Mouse (Mus musculus) inflammation-experienced regulatory T-cells, adult 6 months (primary cell): Measurements from ENCODE around the gene Ulk3. TPM values are rescaled to one million over a fixed set of nuclear protein-coding genes. Genes with fewer than 3 reads are reported as not detected.

Experiments
- ATAC-seq: one replicate; pipeline ENCODE4 v1.8.0; 2017
- polyA plus RNA-seq, 3 experiments: library from polyadenylated mRNA; unstranded; fragments of 100-300 nt; shearing (Covaris generic); gene quantifications; one replicate each; pipeline ENCODE4 v1.2.1; 2017

The Ulk3 gene
- polyA plus RNA-seq = 10 to 100 TPM; 31.1 to 35.4 (median 32.0) TPM

- peak; percentile 91 for ATAC-seq
Measured at GRCm38 (mm10) chr9:57589224-57590126, at the start of gene Ulk3. Gene Ulk3 (plus strand): TSS chr9:57589452.

- ATAC-seq = no peak
Measured at GRCm38 (mm10) chr9:57539550-57539949, 49.7 kb upstream of the Ulk3 start.

- no peak for ATAC-seq
Measured at GRCm38 (mm10) chr9:57541312-57541711, 47.9 kb upstream of the Ulk3 start.

GRCm38 (mm10) chr9:57543951-57544350 lies 45.3 kb upstream of the Ulk3 start:
- no peak for ATAC-seq

GRCm38 (mm10) chr9:57547287-57547686 lies 42.0 kb upstream of the Ulk3 start:
- ATAC-seq = no peak

- ATAC-seq = no peak
Measured at GRCm38 (mm10) chr9:57547869-57548268, 41.4 kb upstream of the Ulk3 start.

GRCm38 (mm10) chr9:57549186-57549585 lies 40.1 kb upstream of the Ulk3 start:
- no peak for ATAC-seq

- ATAC-seq = no peak
Measured at GRCm38 (mm10) chr9:57550126-57550862, 39.0 kb upstream of the Ulk3 start.

GRCm38 (mm10) chr9:57552139-57552887 lies 36.9 kb upstream of the Ulk3 start, which contains the start of gene Mpi:
Gene Mpi (minus strand): TSS chr9:57552763.
- no peak for ATAC-seq

- ATAC-seq = no peak
Measured at GRCm38 (mm10) chr9:57553119-57553518, 36.1 kb upstream of the Ulk3 start.

- no peak for ATAC-seq
Measured at GRCm38 (mm10) chr9:57554753-57555152, 34.5 kb upstream of the Ulk3 start.

GRCm38 (mm10) chr9:57557215-57557614 lies 32.0 kb upstream of the Ulk3 start:
- no peak for ATAC-seq

GRCm38 (mm10) chr9:57558625-57559024 lies 30.6 kb upstream of the Ulk3 start:
- no peak for ATAC-seq

GRCm38 (mm10) chr9:57559568-57559967 lies 29.7 kb upstream of the Ulk3 start:
- ATAC-seq = no peak

GRCm38 (mm10) chr9:57560263-57560662 lies 29.0 kb upstream of the Ulk3 start:
- no peak for ATAC-seq

GRCm38 (mm10) chr9:57560861-57561710 lies 28.2 kb upstream of the Ulk3 start, which contains the start of gene Scamp2:
Gene Scamp2 (plus strand): TSS chr9:57560943.
- ATAC-seq = peak; percentile 95

- no peak for ATAC-seq
Measured at GRCm38 (mm10) chr9:57561711-57562099, 27.5 kb upstream of the Ulk3 start.

- no peak for ATAC-seq
Measured at GRCm38 (mm10) chr9:57562896-57563372, 26.3 kb upstream of the Ulk3 start.

- ATAC-seq = no peak
Measured at GRCm38 (mm10) chr9:57564609-57565008, 24.6 kb upstream of the Ulk3 start.

- ATAC-seq = no peak
Measured at GRCm38 (mm10) chr9:57565741-57566221, 23.5 kb upstream of the Ulk3 start.

GRCm38 (mm10) chr9:57566846-57567245 lies 22.4 kb upstream of the Ulk3 start:
- ATAC-seq = no peak
